Mouse (Mus musculus): ENCODE measurements at regions not wholly inside any gene's neighbourhood (a gene's known extent, or its start where the extent isn't known, plus 50 kb on each side); places are given as distances from the start of the nearest gene placed in this dataset.

GRCm38 (mm10) chr17:9167571-9168201 lies 179.6 kb downstream of the 1700010I14Rik start:
- peak overlapping the region; percentile 50; the same call in 1 of the 2 replicates for H3K9ac ChIP-seq
- H3K36me3 ChIP-seq = no peaks in the 10 kb centered on the region
- H3K4me1 ChIP-seq (replicated peaks) = peaks cover 15% of the 10 kb centered on the region
- H3K4me3 ChIP-seq = peak overlapping the region; percentile 48
- H3K4me2 ChIP-seq = peak overlapping the region; percentile 83
- no peak for ATAC-seq (replicated peaks; ENCODE audit: insufficient number of reproducible peaks, insufficient read depth, low FRiP score, low read depth)
- no peaks in the 10 kb centered on the region for H3K9me3 ChIP-seq (replicated peaks)
- no peak overlapping the region for H3K27ac ChIP-seq
- WGBS = under 1% methylated on average over 20 of the region's 20 CpGs
- no peaks in the 10 kb centered on the region for H3K27me3 ChIP-seq

GRCm38 (mm10) chr17:9168411-9168810 lies 180.3 kb downstream of the 1700010I14Rik start:
- ATAC-seq (replicated peaks; ENCODE audit: insufficient number of reproducible peaks, insufficient read depth, low FRiP score, low read depth) = no peak
- H3K9ac ChIP-seq = 0 out of 2 replicates have a peak overlapping the region, but pooled peaks have one; percentile 50
- no peak overlapping the region for H3K27ac ChIP-seq
- H3K9me3 ChIP-seq (replicated peaks) = no peaks in the 10 kb centered on the region
- H3K4me3 ChIP-seq = peak overlapping the region; percentile 48
- H3K4me2 ChIP-seq = peak overlapping the region; percentile 83
- no peaks in the 10 kb centered on the region for H3K36me3 ChIP-seq
- peaks cover 15% of the 10 kb centered on the region for H3K4me1 ChIP-seq (replicated peaks)
- no peaks in the 10 kb centered on the region for H3K27me3 ChIP-seq
- 2% methylated on average over 5 of the region's 5 CpGs for WGBS

GRCm38 (mm10) chr17:9169371-9169770 lies 181.2 kb downstream of the 1700010I14Rik start:
- Histone ChIP-seq H3K27ac (no peak overlapping the region), H3K4me1 (replicated peaks) (peaks cover 15% of the 10 kb centered on the region), H3K4me2 (no peak overlapping the region), H3K36me3 (no peaks in the 10 kb centered on the region), H3K27me3 (no peaks in the 10 kb centered on the region), H3K9ac (no peak overlapping the region), H3K9me3 (replicated peaks) (no peaks in the 10 kb centered on the region), H3K4me3 (no peak overlapping the region)
- WGBS = 16% methylated on average over 11 of the region's 11 CpGs
- ATAC-seq (replicated peaks; ENCODE audit: insufficient number of reproducible peaks, insufficient read depth, low FRiP score, low read depth) = no peak

GRCm38 (mm10) chr17:9197160-9197559 lies 209.0 kb downstream of the 1700010I14Rik start:
- H3K27me3 ChIP-seq = no peaks in the 10 kb centered on the region
- no peaks in the 10 kb centered on the region for H3K9me3 ChIP-seq (replicated peaks)
- no peak overlapping the region for H3K4me2 ChIP-seq
- no peak overlapping the region for H3K27ac ChIP-seq
- no peak for ATAC-seq (replicated peaks; ENCODE audit: insufficient number of reproducible peaks, insufficient read depth, low FRiP score, low read depth)
- no peak overlapping the region for H3K4me3 ChIP-seq
- 80% methylated on average over 5 of the region's 5 CpGs for WGBS
- no peaks in the 10 kb centered on the region for H3K36me3 ChIP-seq
- H3K4me1 ChIP-seq (replicated peaks) = no peaks in the 10 kb centered on the region
- H3K9ac ChIP-seq = no peak overlapping the region

- H3K4me3 ChIP-seq = no peak overlapping the region
- no peak overlapping the region for H3K4me2 ChIP-seq
- H3K9me3 ChIP-seq (replicated peaks) = no peaks in the 10 kb centered on the region
- no peak overlapping the region for H3K27ac ChIP-seq
- H3K36me3 ChIP-seq = no peaks in the 10 kb centered on the region
- no peaks in the 10 kb centered on the region for H3K27me3 ChIP-seq
- WGBS = 85% methylated on average over 7 of the region's 7 CpGs
- no peak for ATAC-seq (replicated peaks; ENCODE audit: insufficient number of reproducible peaks, insufficient read depth, low FRiP score, low read depth)
- H3K9ac ChIP-seq = no peak overlapping the region
- no peaks in the 10 kb centered on the region for H3K4me1 ChIP-seq (replicated peaks)
These were observed 212.3 kb downstream of the 1700010I14Rik start for GRCm38 (mm10) chr17:9200386-9200785.

GRCm38 (mm10) chr17:9202496-9202895 lies 214.4 kb downstream of the 1700010I14Rik start:
- Histone ChIP-seq H3K27ac (no peak overlapping the region), H3K4me2 (no peak overlapping the region), H3K27me3 (no peaks in the 10 kb centered on the region), H3K4me3 (no peak overlapping the region), H3K9me3 (replicated peaks) (no peaks in the 10 kb centered on the region), H3K36me3 (no peaks in the 10 kb centered on the region), H3K9ac (no peak overlapping the region), H3K4me1 (replicated peaks) (no peaks in the 10 kb centered on the region)
- no peak for ATAC-seq (replicated peaks; ENCODE audit: insufficient number of reproducible peaks, insufficient read depth, low FRiP score, low read depth)
- WGBS = 20% methylated on average over 2 of the region's 2 CpGs

GRCm38 (mm10) chr17:9210626-9211025 lies 211.2 kb upstream of the Gm17728 start:
- H3K27ac ChIP-seq = no peak overlapping the region
- 84% methylated on average over 2 of the region's 2 CpGs for WGBS
- no peak overlapping the region for H3K4me2 ChIP-seq
- H3K4me1 ChIP-seq (replicated peaks) = no peaks in the 10 kb centered on the region
- H3K4me3 ChIP-seq = no peak overlapping the region
- no peak overlapping the region for H3K9ac ChIP-seq
- ATAC-seq (replicated peaks; ENCODE audit: insufficient number of reproducible peaks, insufficient read depth, low FRiP score, low read depth) = no peak
- H3K36me3 ChIP-seq = no peaks in the 10 kb centered on the region
- H3K9me3 ChIP-seq (replicated peaks) = no peaks in the 10 kb centered on the region
- no peaks in the 10 kb centered on the region for H3K27me3 ChIP-seq

GRCm38 (mm10) chr17:9223097-9223496 lies 198.8 kb upstream of the Gm17728 start:
- 77% methylated on average over 4 of the region's 4 CpGs for WGBS
- Histone ChIP-seq H3K9ac (no peak overlapping the region), H3K27ac (no peak overlapping the region), H3K36me3 (no peaks in the 10 kb centered on the region), H3K4me2 (no peak overlapping the region), H3K4me3 (no peak overlapping the region), H3K9me3 (replicated peaks) (no peaks in the 10 kb centered on the region), H3K27me3 (no peaks in the 10 kb centered on the region), H3K4me1 (replicated peaks) (no peaks in the 10 kb centered on the region)
- ATAC-seq (replicated peaks; ENCODE audit: insufficient number of reproducible peaks, insufficient read depth, low FRiP score, low read depth) = no peak

GRCm38 (mm10) chr17:9227872-9228575 lies 193.8 kb upstream of the Gm17728 start:
- Histone ChIP-seq H3K4me2 (no peak overlapping the region), H3K27ac (no peak overlapping the region), H3K9ac (no peak overlapping the region), H3K27me3 (no peaks in the 10 kb centered on the region; the same call in 1 of the 2 replicates), H3K4me3 (no peak overlapping the region), H3K9me3 (replicated peaks) (no peaks in the 10 kb centered on the region), H3K36me3 (no peaks in the 10 kb centered on the region), H3K4me1 (replicated peaks) (no peaks in the 10 kb centered on the region)
- WGBS = 67% methylated on average over 10 of the region's 10 CpGs
- no peak for ATAC-seq (replicated peaks; ENCODE audit: insufficient number of reproducible peaks, insufficient read depth, low FRiP score, low read depth)

- WGBS = 59% methylated on average over 6 of the region's 6 CpGs
- no peak overlapping the region for H3K4me2 ChIP-seq
- no peak overlapping the region for H3K27ac ChIP-seq
These were observed 186.7 kb upstream of the Gm17728 start for GRCm38 (mm10) chr17:9235141-9235571.

GRCm38 (mm10) chr17:9258646-9259170 lies 163.2 kb upstream of the Gm17728 start:
- Histone ChIP-seq H3K4me1 (replicated peaks) (no peaks in the 10 kb centered on the region), H3K9ac (no peak overlapping the region), H3K4me2 (no peak overlapping the region), H3K27ac (no peak overlapping the region), H3K4me3 (no peak overlapping the region), H3K9me3 (replicated peaks) (no peaks in the 10 kb centered on the region), H3K27me3 (no peaks in the 10 kb centered on the region), H3K36me3 (no peaks in the 10 kb centered on the region)
- WGBS = 56% methylated on average over 5 of the region's 5 CpGs
- no peak for ATAC-seq (replicated peaks; ENCODE audit: insufficient number of reproducible peaks, insufficient read depth, low FRiP score, low read depth)

More at GRCm38 (mm10) chr17:9235141-9235571, 186.7 kb upstream of the Gm17728 start:
- Histone ChIP-seq H3K4me1 (replicated peaks) (no peaks in the 10 kb centered on the region), H3K36me3 (no peaks in the 10 kb centered on the region), H3K27me3 (no peaks in the 10 kb centered on the region; the same call in 1 of the 2 replicates), H3K9ac (no peak overlapping the region), H3K9me3 (replicated peaks) (no peaks in the 10 kb centered on the region), H3K4me3 (no peak overlapping the region)
- no peak for ATAC-seq (replicated peaks; ENCODE audit: insufficient number of reproducible peaks, insufficient read depth, low FRiP score, low read depth)
